Mouse (Mus musculus) T-cell, adult 2 months (primary cell): ENCODE measurements around the gene Tmem184b.

Experiments used
- DNase-seq: peaks from one replicate; pipeline ENCODE4 v3.0.0; 2022; ENCODE audit warnings: low spot score

Tmem184b gene

GRCm38 (mm10) chr15:79399231-79400052 lies 3.9 kb downstream of the Tmem184b start:
- DNase-seq = no peak

- peak; percentile 70 for DNase-seq
These were observed 6.6 kb downstream of the Tmem184b start for GRCm38 (mm10) chr15:79396736-79397135.

- DNase-seq = no peak
These were observed 8.1 kb downstream of the Tmem184b start for GRCm38 (mm10) chr15:79395281-79395680.

- DNase-seq = no peak
These were observed 8.5 kb downstream of the Tmem184b start for GRCm38 (mm10) chr15:79394842-79395241.

GRCm38 (mm10) chr15:79393101-79393500 lies 10.3 kb downstream of the Tmem184b start:
- no peak for DNase-seq

GRCm38 (mm10) chr15:79392527-79392926 lies 10.8 kb downstream of the Tmem184b start:
- no peak for DNase-seq

- no peak for DNase-seq
These were observed 11.8 kb downstream of the Tmem184b start for GRCm38 (mm10) chr15:79391447-79392093.

GRCm38 (mm10) chr15:79390434-79390833 lies 12.9 kb downstream of the Tmem184b start:
- no peak for DNase-seq

GRCm38 (mm10) chr15:79388171-79388570 lies 15.2 kb downstream of the Tmem184b start:
- no peak for DNase-seq

- DNase-seq = no peak
These were observed 15.8 kb downstream of the Tmem184b start for GRCm38 (mm10) chr15:79387611-79388010.

GRCm38 (mm10) chr15:79387081-79387480 lies 16.3 kb downstream of the Tmem184b start:
- no peak for DNase-seq

- no peak for DNase-seq
These were observed 21.7 kb downstream of the Tmem184b start for GRCm38 (mm10) chr15:79381644-79382043.

GRCm38 (mm10) chr15:79380468-79381444 lies 22.6 kb downstream of the Tmem184b start:
- DNase-seq = peak; percentile 55

GRCm38 (mm10) chr15:79379658-79380057 lies 23.7 kb downstream of the Tmem184b start:
- DNase-seq = no peak

- DNase-seq = no peak
These were observed 24.8 kb downstream of the Tmem184b start for GRCm38 (mm10) chr15:79378608-79379007.

GRCm38 (mm10) chr15:79377681-79378080 lies 25.7 kb downstream of the Tmem184b start:
- no peak for DNase-seq

- peak; percentile 51 for DNase-seq
These were observed 28.6 kb downstream of the Tmem184b start for GRCm38 (mm10) chr15:79374760-79375159.

- no peak for DNase-seq
These were observed 33.0 kb downstream of the Tmem184b start for GRCm38 (mm10) chr15:79370281-79370843.

- DNase-seq = no peak
These were observed 33.7 kb downstream of the Tmem184b start for GRCm38 (mm10) chr15:79369452-79370280.

- DNase-seq = no peak
These were observed 34.4 kb downstream of the Tmem184b start for GRCm38 (mm10) chr15:79368861-79369440.
